Mouse (Mus musculus): ENCODE measurements around the gene Phlda3. TPM values are rescaled to one million over a fixed set of nuclear protein-coding genes. Genes with fewer than 3 reads are reported as not detected.

Gene Phlda3
- polyA plus RNA-seq, 1 experiment from 2014 or later, result 82.0 TPM

- no peak overlapping the region for H3K9ac ChIP-seq (replicated peaks; ENCODE audit: low read depth)
- WGBS, result 75% methylated on average over 4 of the region's 4 CpGs
- peaks cover 8% of the 10 kb centered on the region for H3K27me3 ChIP-seq (replicated peaks; ENCODE audit: insufficient read depth, low read length)
- H3K27ac ChIP-seq (ENCODE audit: low read length), result no peak overlapping the region
- ATAC-seq (no peak), DNase-seq (ENCODE audit: low spot score) (no peak)
- no peaks in the 10 kb centered on the region for H3K9me3 ChIP-seq (ENCODE audit: low read length)
- H3K4me1 ChIP-seq (ENCODE audit: insufficient read depth, low read depth, low read length), result no peaks in the 10 kb centered on the region
- no peak overlapping the region for H3K4me2 ChIP-seq (replicated peaks; ENCODE audit: low read depth, low read length)
- H3K36me3 ChIP-seq (ENCODE audit: insufficient read depth, low read length), result no peaks in the 10 kb centered on the region
- TF ChIP-seq EP300 (IDR thresholded peaks at IDR 0.05), result no peak
- TF ChIP-seq CTCF (IDR thresholded peaks at IDR 0.05), result no peak
- H3K4me3 ChIP-seq (ENCODE audit: low read depth, low read length), result no peak overlapping the region
These were observed 47.2 kb downstream of the Phlda3 start for GRCm38 (mm10) chr1:135813071-135813470.

- H3K36me3 ChIP-seq (ENCODE audit: insufficient read depth, low read length), result no peaks in the 10 kb centered on the region
- H3K4me2 ChIP-seq (replicated peaks; ENCODE audit: low read depth, low read length), result no peak overlapping the region
- H3K4me1 ChIP-seq (ENCODE audit: insufficient read depth, low read depth, low read length), result no peaks in the 10 kb centered on the region
- TF ChIP-seq EP300 (IDR thresholded peaks at IDR 0.05), result no peak
- TF ChIP-seq CTCF (IDR thresholded peaks at IDR 0.05), result no peak
- no peaks in the 10 kb centered on the region for H3K9me3 ChIP-seq (ENCODE audit: low read length)
- DNase-seq (ENCODE audit: low spot score) (no peak), ATAC-seq (no peak)
- no peak overlapping the region for H3K27ac ChIP-seq (ENCODE audit: low read length)
- H3K4me3 ChIP-seq (ENCODE audit: low read depth, low read length), result no peak overlapping the region
- H3K9ac ChIP-seq (replicated peaks; ENCODE audit: low read depth), result no peak overlapping the region
- H3K27me3 ChIP-seq (replicated peaks; ENCODE audit: insufficient read depth, low read length), result peaks cover 9% of the 10 kb centered on the region
- WGBS, result 73% methylated on average over 5 of the region's 5 CpGs
These were observed 47.9 kb downstream of the Phlda3 start for GRCm38 (mm10) chr1:135813687-135814395.

- Histone ChIP-seq H3K27me3 (replicated peaks; ENCODE audit: insufficient read depth, low read length) (peaks cover 9% of the 10 kb centered on the region), H3K4me1 (ENCODE audit: insufficient read depth, low read depth, low read length) (no peaks in the 10 kb centered on the region), H3K9me3 (ENCODE audit: low read length) (no peaks in the 10 kb centered on the region), H3K36me3 (ENCODE audit: insufficient read depth, low read length) (no peaks in the 10 kb centered on the region), H3K4me2 (replicated peaks; ENCODE audit: low read depth, low read length) (no peak overlapping the region), H3K9ac (replicated peaks; ENCODE audit: low read depth) (no peak overlapping the region), H3K4me3 (ENCODE audit: low read depth, low read length) (no peak overlapping the region), H3K27ac (ENCODE audit: low read length) (no peak overlapping the region)
- WGBS, result 73% methylated on average over 5 of the region's 5 CpGs
- ATAC-seq (no peak), DNase-seq (ENCODE audit: low spot score) (no peak)
- TF ChIP-seq CTCF (IDR thresholded peaks at IDR 0.05) (no peak), EP300 (IDR thresholded peaks at IDR 0.05) (no peak)
These were observed 48.6 kb downstream of the Phlda3 start for GRCm38 (mm10) chr1:135814531-135814930.

- TF ChIP-seq EP300 (IDR thresholded peaks at IDR 0.05) (no peak), CTCF (IDR thresholded peaks at IDR 0.05) (no peak)
- Histone ChIP-seq H3K9me3 (ENCODE audit: low read length) (no peaks in the 10 kb centered on the region), H3K4me3 (ENCODE audit: low read depth, low read length) (no peak overlapping the region), H3K4me1 (ENCODE audit: insufficient read depth, low read depth, low read length) (no peaks in the 10 kb centered on the region), H3K4me2 (replicated peaks; ENCODE audit: low read depth, low read length) (no peak overlapping the region), H3K36me3 (ENCODE audit: insufficient read depth, low read length) (no peaks in the 10 kb centered on the region), H3K27ac (ENCODE audit: low read length) (no peak overlapping the region), H3K9ac (replicated peaks; ENCODE audit: low read depth) (no peak overlapping the region), H3K27me3 (replicated peaks; ENCODE audit: insufficient read depth, low read length) (peaks cover 9% of the 10 kb centered on the region)
- no peak for ATAC-seq
- WGBS, result 36% methylated on average over 4 of the region's 4 CpGs
- DNase-seq (ENCODE audit: low spot score), result no peak
These were observed 51.7 kb downstream of the Phlda3 start for GRCm38 (mm10) chr1:135817595-135817994.

- Histone ChIP-seq H3K27ac (ENCODE audit: low read length) (no peak within 1 kb of the TSS), H3K36me3 (ENCODE audit: insufficient read depth, low read length) (no peaks in the 10 kb centered on the region), H3K9me3 (ENCODE audit: low read length) (no peaks in the 10 kb centered on the region), H3K27me3 (replicated peaks; ENCODE audit: insufficient read depth, low read length) (peaks cover 9% of the 10 kb centered on the region), H3K4me2 (replicated peaks; ENCODE audit: low read depth, low read length) (peak within 1 kb of the TSS; percentile 86), H3K9ac (replicated peaks; ENCODE audit: low read depth) (peak within 1 kb of the TSS; percentile 4; the same call in 1 of the 2 replicates), H3K4me1 (ENCODE audit: insufficient read depth, low read depth, low read length) (no peaks in the 10 kb centered on the region), H3K4me3 (ENCODE audit: low read depth, low read length) (peak within 1 kb of the TSS; percentile 48)
- peak; percentile 75 for DNase-seq (ENCODE audit: low spot score)
- WGBS, result 3% methylated on average over 62 of the region's 63 CpGs
- no peak for TF ChIP-seq CTCF (IDR thresholded peaks at IDR 0.05)
- no peak for TF ChIP-seq EP300 (IDR thresholded peaks at IDR 0.05)
- peak; percentile 89 for ATAC-seq
These were observed 52.7 kb downstream of the Phlda3 start, which contains the start of gene Lad1 for GRCm38 (mm10) chr1:135818481-135819086. Gene Lad1, plus strand, starts transcription at chr1:135818598.

Other genes starting within 250 kb of the Phlda3 start
- gene Nav1, start 158.8 kb upstream of the Phlda3 start, polyA plus RNA-seq (2015; fragmentation: Nextera tagmentation; extraction: Ambion mirVana), result 5.7 and 6.1 TPM in 2 replicates
- 449 and 545 TPM in 2 replicates for gene Csrp1, start 46.1 kb upstream of the Phlda3 start, polyA plus RNA-seq (2015; fragmentation: Nextera tagmentation; extraction: Ambion mirVana)
- gene Tnni1, start 13.3 kb downstream of the Phlda3 start, polyA plus RNA-seq (2015; fragmentation: Nextera tagmentation; extraction: Ambion mirVana), result 26.1 and 31.2 TPM in 2 replicates
- 4.4 and 6.0 TPM in 2 replicates for gene Lad1, start 52.5 kb downstream of the Phlda3 start, polyA plus RNA-seq (2015; fragmentation: Nextera tagmentation; extraction: Ambion mirVana)
- 84.6 and 115 TPM in 2 replicates for gene Tnnt2, start 70.2 kb downstream of the Phlda3 start, polyA plus RNA-seq (2015; fragmentation: Nextera tagmentation; extraction: Ambion mirVana)
- gene Pkp1, start 153.1 kb downstream of the Phlda3 start, polyA plus RNA-seq (2015; fragmentation: Nextera tagmentation; extraction: Ambion mirVana), result 0.02 TPM in 2 replicates
- not detected in 2 replicates for gene Igfn1, start 240.2 kb downstream of the Phlda3 start, polyA plus RNA-seq (2015; fragmentation: Nextera tagmentation; extraction: Ambion mirVana)
- 99.1 and 106 TPM in 2 replicates for gene Tmem9, start 242.0 kb downstream of the Phlda3 start, polyA plus RNA-seq (2015; fragmentation: Nextera tagmentation; extraction: Ambion mirVana)